Mouse (Mus musculus) right cerebral cortex, postnatal 36 days (tissue): ENCODE measurements around the gene Dedd2.

Experiments
- DNase-seq, 2 experiments: peaks; one replicate each; pipeline ENCODE4 v3.0.0; 2022; ENCODE audit warnings: low spot score in 2 of 2, mixed read lengths in 1 of 2

The Dedd2 gene

GRCm38 (mm10) chr7:25179606-25180161 lies 40.7 kb downstream of the Dedd2 start, which contains the start of gene Pou2f2:
Gene Pou2f2 (minus strand): TSS chr7:25179726.
- DNase-seq = peak; percentile 86 to 87

GRCm38 (mm10) chr7:25178787-25179605 lies 41.4 kb downstream of the Dedd2 start:
- peak in 1 of 2 experiments; percentile 28 for DNase-seq

- DNase-seq = peak; percentile 14 to 26
Measured at GRCm38 (mm10) chr7:25178317-25178716, 42.1 kb downstream of the Dedd2 start.

DNA sequence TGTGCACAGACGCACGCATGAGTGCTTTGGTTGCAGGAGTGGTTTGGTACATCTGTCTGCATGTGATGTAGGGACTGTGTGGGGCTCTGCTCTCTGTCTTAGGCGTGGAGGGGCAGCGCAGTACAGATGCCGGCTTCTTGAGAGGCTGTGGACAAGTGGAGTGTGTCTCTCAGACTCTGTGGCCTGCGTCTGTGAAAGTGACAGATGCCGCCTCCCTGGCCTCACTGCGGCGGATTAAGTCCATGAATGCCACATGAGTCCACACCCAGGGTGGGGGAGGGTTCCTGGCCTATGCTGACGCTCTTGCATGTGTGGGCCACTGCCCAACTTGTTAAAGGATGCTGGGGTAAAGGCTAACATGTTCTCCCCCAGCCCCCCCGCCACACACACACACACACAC lies 46.1 kb downstream of the Dedd2 start:
- DNase-seq = no peak

- no peak for DNase-seq
Measured at GRCm38 (mm10) chr7:25172669-25173068, 47.7 kb downstream of the Dedd2 start.

- DNase-seq = no peak
Measured at GRCm38 (mm10) chr7:25170583-25170982, 49.8 kb downstream of the Dedd2 start.

GRCm38 (mm10) chr7:25166106-25166505 lies 54.3 kb downstream of the Dedd2 start:
- DNase-seq = no peak

DNA sequence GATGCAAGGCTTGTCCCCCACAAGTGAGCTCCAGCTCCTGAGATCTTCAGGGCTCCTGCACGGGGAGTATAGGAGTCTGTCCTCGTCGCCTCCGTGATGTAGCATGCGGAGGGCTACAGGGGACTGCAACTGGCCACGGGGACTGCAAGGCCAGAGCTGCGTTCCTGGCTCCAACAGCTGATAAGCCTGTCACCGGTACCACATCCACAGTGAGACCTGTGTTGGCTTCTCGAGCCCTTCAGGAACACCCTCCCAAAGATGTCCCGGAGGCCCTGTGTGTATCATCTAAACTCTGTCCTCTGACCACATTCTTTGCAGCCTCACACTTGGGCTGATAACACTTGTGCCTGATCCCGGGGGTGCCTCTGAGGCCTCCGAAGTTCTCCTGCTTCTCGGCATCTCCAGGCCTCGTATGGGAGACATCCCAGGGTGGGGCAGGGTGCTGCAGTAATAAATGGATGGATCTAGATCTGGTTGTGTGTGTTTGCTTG lies 64.2 kb downstream of the Dedd2 start:
- no peak for DNase-seq

DNA sequence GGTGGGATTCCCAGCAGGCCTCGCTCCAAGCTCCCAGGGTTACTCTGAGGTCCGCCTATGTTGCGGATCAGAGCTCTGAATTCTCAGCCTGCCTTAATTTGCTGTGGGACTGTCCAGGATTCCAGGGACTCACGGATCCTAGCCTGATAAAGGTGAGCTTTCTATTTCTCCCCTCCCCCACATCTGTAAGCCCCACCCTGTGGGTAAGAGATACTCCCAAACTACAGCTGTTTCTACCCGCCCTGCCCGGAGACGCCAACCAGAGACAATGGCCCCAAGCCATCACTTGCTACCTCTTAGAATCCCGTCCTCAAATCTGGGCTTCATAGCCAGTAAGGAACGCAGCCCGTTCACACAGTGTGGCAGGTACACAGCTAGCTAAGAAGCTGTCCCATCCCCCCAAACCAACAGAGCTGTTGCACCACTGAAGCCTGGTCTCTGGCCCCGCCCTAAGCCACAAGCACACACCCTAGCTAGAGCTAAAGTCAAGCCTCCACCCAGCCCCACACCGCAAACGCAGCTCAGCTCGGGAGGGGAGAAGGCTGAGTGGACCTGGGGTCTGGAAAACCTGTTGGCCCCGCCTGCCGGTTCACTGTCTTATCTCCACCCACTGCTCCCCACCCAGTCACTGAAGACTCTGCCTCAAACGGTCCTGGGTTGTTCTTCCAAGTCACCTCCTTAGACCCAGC lies 64.8 kb downstream of the Dedd2 start:
- DNase-seq = no peak

- no peak for DNase-seq
Measured at GRCm38 (mm10) chr7:25154648-25155047, 65.8 kb downstream of the Dedd2 start.

GRCm38 (mm10) chr7:25153841-25154240 lies 66.6 kb downstream of the Dedd2 start:
- no peak for DNase-seq

DNA sequence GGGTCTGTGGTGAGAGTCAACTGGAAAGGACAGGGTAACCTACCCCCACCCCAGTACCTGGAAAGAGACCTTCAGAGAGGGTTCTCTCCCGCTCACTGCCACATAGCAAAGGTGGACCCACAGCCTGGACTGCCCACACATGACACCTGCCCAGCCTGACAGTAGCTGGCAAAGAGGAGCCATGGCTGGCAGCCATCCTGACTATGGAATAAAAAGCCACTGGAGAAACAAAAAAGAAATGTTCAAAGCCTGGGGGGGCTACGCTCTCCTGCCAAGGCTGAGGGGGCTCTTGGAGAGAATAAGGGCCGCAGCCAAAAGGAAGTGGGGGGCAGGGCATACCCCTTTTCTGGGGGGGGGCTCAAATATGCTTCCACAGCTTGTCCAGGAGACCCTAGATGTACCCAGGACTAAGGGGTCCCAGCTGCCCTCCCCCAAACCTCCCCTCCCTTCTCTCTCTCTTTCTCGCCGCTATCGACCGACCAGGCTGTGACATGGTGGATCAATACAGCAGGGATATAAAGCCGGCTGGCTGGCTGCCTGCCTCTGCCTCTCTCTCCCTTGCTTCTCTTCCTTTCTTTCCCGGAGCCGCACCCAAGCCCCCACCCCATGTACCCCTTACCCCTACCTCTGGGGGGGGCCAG lies 68.4 kb downstream of the Dedd2 start:
- DNase-seq = no peak

DNA sequence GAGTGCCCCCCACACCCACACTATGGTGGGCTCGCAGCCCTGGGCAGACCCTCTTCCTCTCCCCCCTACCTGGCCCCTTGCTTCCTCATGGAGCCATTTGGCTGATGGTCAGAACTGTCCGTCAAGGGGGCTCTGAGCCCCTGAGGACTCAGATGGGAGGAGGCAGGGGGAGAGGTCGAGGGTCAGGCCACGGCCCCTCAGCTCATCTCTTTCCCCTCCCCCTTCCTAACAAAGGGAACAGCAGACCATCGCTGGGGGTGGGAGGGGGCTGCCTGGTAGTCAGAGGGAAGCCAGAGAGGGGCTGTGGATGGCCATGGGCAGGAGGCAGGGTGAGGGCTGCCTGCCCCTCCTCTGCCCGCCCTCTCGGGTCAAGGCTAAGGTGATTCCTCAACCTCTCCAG lies 69.4 kb downstream of the Dedd2 start:
- DNase-seq = no peak

DNA sequence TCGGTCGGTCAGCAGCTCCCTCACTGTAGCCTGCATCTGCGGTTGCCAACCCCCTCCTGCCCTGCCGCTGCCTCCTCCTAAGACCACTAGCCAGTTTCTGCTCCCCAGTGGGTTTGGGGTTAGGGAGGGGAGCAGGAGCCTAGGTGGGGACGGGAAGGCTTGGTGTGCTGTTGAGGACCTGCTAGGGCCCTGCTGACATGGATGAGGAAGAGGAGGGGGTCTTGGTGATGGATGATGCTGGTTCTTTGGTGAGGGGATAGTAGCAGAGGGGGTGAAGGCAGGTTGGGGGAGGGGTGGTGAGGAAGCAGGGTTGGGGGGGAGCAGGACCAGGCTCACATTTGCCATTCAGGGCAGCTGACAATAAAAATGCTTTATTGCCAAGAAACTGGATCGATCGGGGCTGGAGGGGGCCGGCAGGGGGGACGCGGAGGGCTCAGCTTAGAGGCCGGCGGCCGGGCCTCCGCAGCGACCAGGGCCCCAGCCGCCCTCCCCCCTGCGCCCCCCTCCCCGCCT lies 70.2 kb downstream of the Dedd2 start:
- DNase-seq = no peak
